Mouse (Mus musculus) CH12.LX (cell line): Measurements from ENCODE around the gene Haghl.

ENCODE experiments used
- BHLHE40 ChIP-seq: IDR thresholded peaks from 2 replicates; pipeline ENCODE4 v1.6.1; 2011; ENCODE audit warnings: mild to moderate bottlenecking, low read depth, low read length, improper control_type of control experiment
- CTCF ChIP-seq, 2 experiments: IDR thresholded peaks in 1 of 2; conservative IDR thresholded peaks in 1 of 2; 2 replicates each; pipeline ENCODE4 v1.5.1; 2011 to 2012; ENCODE audit warnings: low read depth in 2 of 2, low read length in 2 of 2, improper control_type of control experiment in 1 of 2, inconsistent platforms in 1 of 2, mild to moderate bottlenecking in 1 of 2, moderate library complexity in 1 of 2
- EP300 ChIP-seq: IDR thresholded peaks from 2 replicates; pipeline ENCODE4 v1.6.1; 2011; ENCODE audit warnings: low read length, improper control_type of control experiment
- JUN ChIP-seq: IDR thresholded peaks from 2 replicates; pipeline ENCODE4 v1.6.1; 2011; ENCODE audit warnings: low read depth, mild to moderate bottlenecking, low read length, improper control_type of control experiment, moderate library complexity; ENCODE audit not compliant: insufficient read depth
- MAX ChIP-seq: IDR thresholded peaks from 2 replicates; pipeline ENCODE4 v1.6.1; 2011; ENCODE audit warnings: low read length, improper control_type of control experiment
- MEF2A ChIP-seq: IDR thresholded peaks from 2 replicates; pipeline ENCODE4 v1.6.1; 2014; ENCODE audit warnings: low read depth, mild to moderate bottlenecking, inconsistent platforms, low read length, improper control_type of control experiment, borderline replicate concordance
- MXI1 ChIP-seq: IDR thresholded peaks from 2 replicates; pipeline ENCODE4 v1.6.1; 2011; ENCODE audit warnings: mild to moderate bottlenecking, low read depth, low read length, improper control_type of control experiment
- NRF1 ChIP-seq: IDR thresholded peaks from 2 replicates; pipeline ENCODE4 v1.6.1; 2014; ENCODE audit warnings: low read depth, mild to moderate bottlenecking, inconsistent platforms, low read length, improper control_type of control experiment, moderate library complexity
- POLR2A ChIP-seq: IDR thresholded peaks from 2 replicates; pipeline ENCODE4 v1.6.1; 2011; ENCODE audit warnings: low read depth, mild to moderate bottlenecking, improper control_type of control experiment, low read length
- TCF12 ChIP-seq: IDR thresholded peaks from 2 replicates; pipeline ENCODE4 v1.6.1; 2014; ENCODE audit warnings: low read depth, mild to moderate bottlenecking, inconsistent platforms, low read length, improper control_type of control experiment
- ZC3H11A ChIP-seq: IDR thresholded peaks from 2 replicates; pipeline ENCODE4 v1.6.1; 2012; ENCODE audit warnings: low read depth, mild to moderate bottlenecking, inconsistent platforms, low read length, improper control_type of control experiment

DNA sequence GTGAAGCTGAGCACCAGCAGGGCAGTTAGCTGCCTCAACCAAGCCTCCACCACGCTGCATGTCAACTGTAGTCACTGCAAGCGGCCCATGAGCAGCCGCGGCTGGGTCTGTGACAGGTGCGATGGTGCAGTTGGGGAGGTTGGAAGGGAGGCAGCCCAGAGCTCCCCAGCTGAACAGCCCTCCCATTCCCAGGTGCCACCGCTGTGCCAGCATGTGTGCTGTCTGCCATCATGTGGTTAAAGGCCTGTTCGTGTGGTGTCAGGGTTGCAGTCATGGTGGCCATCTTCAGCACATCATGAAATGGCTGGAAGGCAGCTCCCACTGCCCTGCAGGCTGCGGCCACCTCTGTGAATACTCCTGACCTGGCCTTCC is 42.7 kb upstream of the Haghl start:
- no peak for TF ChIP-seq NRF1
- TF ChIP-seq MXI1, result no peak
- TF ChIP-seq POLR2A, result no peak
- TF ChIP-seq CTCF (conservative IDR thresholded peaks at IDR 0.05 in 1 of 2, IDR thresholded peaks at IDR 0.05 in 1 of 2; ENCODE audit: low read depth in 2 of 2, low read length in 2 of 2), result no peak
- TF ChIP-seq MAX, result no peak
- TF ChIP-seq ZC3H11A, result no peak
- TF ChIP-seq BHLHE40, result no peak
- no peak for TF ChIP-seq JUN
- TF ChIP-seq EP300, result no peak
- no peak for TF ChIP-seq TCF12
- TF ChIP-seq MEF2A, result no peak
